Mouse (Mus musculus): ENCODE data around the gene Lhfpl5.

Gene Lhfpl5

DNA sequence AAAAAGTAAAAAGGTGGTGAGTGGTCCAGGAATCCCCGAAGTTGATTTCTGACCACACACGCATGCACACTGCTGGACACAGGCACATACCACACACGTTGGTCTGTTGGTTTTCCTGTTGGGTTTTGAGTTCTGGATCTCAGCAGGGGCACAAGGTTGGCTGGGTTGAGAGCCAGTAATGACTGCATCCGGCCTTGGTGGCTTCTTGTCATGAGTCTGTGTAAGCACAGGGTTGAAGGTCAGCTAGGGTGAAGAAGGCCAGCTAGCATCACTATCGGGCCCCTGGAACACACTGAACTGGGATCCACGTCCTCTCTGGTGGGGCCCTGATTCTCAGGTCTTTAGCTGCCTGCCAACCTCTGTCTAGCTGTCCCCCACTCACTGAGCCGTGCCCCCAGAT is 2.9 kb upstream of the Lhfpl5 start:
- no peak for DNase-seq (ENCODE audit: low read depth, low spot score)

DNA sequence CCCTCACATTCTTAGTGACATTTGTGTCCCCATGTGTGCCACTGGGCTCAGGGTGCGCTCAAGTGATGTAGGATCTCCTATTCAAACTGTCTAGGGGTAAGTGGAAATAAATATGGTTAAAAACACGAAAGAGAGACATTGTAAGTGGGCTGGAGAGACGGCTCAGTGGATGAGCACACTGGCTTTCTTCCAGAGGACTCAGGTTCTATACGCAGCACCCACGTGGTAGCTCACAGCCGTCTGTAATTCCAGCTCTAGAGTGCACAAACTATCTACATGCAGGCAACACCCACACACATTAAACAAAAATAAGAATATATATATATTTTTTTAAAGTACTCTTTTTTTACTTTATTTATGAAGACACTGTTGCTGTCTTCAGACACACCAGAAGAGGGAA is 2.5 kb upstream of the Lhfpl5 start:
- peak; percentile 22 for DNase-seq (ENCODE audit: low read depth, low spot score)

DNA sequence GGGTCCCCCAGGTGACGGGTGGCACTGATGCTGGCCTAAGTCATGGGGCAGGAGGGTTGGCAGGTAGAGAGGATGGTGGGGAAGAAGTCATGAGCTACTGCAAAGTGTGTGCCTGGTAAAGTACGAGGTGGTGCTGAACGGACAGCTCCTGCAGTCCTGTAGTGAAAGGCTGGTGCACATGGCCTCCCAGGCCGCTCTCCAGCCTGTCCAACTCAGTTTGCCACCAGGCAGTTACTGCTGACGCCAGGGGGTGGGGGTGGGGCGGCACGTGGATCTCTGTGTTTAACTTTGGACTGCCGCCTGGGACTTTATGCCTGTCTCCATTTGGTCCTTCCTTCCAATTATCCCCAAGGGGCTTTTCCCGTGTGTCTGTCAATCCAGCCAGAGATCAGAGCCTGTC is 5.0 kb downstream of the Lhfpl5 start:
- DNase-seq (ENCODE audit: low read depth, low spot score) = no peak

DNA sequence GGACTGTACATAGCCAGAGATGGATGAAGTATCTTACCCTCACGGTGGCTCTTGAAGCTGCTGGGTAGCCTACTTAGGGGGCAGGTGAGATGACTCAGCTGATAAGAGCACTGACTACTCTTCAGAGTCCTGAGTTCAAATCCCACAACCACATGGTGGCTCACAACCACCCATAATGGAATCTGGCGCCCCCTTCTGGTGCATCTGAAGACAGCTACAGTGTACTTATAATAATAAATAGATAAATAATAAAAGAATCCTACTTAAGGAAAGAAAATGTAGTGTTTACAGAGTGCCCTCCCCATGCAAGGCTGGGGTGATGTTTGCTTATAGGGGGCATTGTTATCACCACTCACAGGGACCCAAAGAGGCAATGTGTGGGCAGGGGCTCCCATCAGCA is 5.6 kb downstream of the Lhfpl5 start:
- DNase-seq (ENCODE audit: low read depth, low spot score) = no peak

DNA sequence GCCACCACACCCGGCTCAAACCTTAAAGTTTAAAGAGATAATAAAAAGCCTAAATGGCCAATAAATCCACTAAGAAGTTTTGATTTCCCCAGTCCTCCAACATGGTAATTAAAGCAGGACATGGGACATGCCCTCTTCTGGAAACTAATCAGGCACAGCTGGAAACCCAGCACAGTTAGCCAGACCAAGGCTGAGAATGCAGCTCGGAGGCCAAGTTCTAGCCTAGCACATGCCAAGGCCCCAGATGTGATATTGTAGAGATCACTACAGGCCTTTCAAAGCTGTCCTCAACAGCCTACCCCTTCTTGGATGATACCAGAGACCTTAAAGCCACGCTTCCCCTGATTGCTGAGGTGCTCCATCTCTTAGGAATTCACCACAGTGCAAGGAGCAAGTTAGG is 11.1 kb downstream of the Lhfpl5 start:
- no peak for DNase-seq (ENCODE audit: low read depth, low spot score)

DNA sequence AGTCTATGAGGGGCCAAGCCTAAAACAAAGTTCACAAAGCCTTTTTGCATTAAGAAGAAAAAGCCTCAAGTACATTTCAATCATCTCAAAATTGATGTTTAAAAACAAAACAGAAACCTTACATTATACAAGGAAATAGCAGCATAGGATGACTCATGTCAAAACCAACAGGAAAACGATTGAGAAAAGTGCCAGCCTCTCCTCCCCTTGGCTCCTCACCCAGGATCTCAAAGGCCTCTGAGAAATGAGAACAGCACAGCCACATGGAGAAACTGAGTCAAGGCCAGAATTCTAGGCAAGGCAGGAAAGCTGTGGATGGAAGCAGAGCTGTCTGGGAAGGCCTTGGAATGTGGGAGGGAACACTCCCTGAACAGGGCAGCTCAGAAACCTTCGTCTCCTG is 13.2 kb downstream of the Lhfpl5 start:
- no peak for DNase-seq (ENCODE audit: low read depth, low spot score)

DNA sequence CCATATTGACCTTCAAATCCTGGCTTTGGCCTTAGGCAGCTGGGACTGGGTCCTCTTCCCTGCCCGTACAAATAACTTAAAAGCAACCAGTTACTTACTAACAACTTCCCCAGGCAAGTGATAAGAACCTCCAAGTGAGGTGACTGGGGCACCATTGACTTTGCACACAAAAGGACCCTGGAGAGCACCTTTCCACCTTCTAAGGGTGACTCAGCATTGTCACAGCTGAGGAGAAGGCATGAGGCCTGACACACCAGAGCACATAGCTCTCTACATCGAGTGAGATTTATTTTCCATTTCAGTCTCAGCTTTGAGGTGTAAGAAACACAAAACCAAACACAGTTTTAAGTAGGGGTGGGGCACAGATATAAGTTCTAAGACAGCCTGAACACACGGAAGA is 15.2 kb downstream of the Lhfpl5 start:
- DNase-seq (ENCODE audit: low read depth, low spot score) = no peak

DNA sequence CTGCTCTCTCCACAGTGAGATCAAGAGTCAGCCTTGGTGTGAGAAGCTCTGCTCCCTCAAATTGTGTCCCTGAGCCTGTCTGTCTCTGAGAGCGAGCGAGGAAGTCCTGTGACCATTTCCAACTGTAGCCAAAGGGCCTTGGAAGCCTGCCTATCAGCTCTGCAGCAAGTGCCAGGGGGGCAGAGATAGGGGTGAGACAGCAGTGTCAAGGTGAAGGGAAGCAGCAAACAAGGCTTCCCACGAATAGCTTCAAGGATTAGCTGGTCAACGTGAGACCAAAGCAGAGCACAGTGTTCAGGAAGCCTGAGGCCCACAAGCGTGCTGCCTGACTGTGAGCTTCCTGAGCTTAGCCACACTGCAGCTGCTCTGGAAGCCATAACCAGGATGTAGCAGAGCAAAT is 16.0 kb downstream of the Lhfpl5 start:
- DNase-seq (ENCODE audit: low read depth, low spot score) = no peak

DNA sequence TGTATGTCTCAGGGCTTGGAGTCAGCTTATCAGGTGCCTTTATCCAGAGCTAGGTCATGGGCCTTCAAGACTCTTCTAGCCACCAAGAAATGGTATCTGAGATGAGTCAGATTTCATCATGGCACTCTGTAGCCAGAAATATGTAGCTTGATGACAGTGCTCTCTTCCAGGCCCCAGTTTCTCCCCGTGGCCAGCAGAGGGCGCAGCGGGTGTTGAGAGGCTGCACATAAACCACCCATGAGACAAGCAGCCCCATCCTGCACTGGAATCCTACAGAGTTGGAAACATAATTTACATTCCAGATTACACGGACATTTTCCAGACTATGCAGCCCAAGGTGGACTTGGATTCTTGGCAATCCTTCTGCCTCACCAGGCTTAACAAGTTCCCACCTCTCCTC is 17.6 kb downstream of the Lhfpl5 start:
- DNase-seq (ENCODE audit: low read depth, low spot score) = peak; percentile 48

DNA sequence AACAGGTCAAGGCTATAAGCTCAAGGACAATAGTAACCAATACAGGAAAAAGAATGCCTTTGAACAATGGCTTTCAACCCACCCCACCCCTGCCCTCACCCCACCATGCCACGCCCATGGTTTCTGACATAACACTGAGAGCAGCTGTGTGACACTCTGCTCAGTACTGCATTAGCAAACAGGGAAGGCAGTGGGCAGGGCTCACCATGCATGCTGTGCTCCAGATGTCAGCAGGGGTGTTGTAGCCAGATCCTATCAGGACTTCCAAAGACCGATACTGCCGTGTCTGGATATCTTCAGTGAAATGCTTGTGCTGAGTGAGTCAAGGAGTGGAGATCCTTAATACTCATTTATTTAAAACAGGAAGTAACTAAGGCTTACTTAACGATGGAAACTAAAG is 18.5 kb downstream of the Lhfpl5 start:
- DNase-seq (ENCODE audit: low read depth, low spot score) = no peak

DNA sequence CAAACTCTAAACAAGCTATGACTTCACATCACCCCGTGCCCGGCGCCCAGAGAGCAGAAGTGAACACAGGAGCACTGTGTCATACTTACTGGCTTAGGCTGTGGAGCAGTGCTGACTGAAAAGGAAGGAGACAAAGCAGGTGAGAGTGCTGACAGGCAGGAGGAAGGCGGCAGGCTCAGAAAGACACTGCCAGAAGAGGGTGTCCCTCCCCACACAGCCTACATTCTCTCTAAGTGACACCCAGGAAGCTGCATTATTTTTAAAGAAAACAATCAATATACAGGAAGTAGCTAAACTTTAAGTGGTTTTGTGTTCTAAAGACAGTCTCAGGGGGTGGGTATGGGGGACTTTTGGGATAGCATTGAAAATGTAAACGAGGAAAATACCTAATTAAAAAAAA is 25.3 kb downstream of the Lhfpl5 start:
- DNase-seq (ENCODE audit: low read depth, low spot score) = no peak

DNA sequence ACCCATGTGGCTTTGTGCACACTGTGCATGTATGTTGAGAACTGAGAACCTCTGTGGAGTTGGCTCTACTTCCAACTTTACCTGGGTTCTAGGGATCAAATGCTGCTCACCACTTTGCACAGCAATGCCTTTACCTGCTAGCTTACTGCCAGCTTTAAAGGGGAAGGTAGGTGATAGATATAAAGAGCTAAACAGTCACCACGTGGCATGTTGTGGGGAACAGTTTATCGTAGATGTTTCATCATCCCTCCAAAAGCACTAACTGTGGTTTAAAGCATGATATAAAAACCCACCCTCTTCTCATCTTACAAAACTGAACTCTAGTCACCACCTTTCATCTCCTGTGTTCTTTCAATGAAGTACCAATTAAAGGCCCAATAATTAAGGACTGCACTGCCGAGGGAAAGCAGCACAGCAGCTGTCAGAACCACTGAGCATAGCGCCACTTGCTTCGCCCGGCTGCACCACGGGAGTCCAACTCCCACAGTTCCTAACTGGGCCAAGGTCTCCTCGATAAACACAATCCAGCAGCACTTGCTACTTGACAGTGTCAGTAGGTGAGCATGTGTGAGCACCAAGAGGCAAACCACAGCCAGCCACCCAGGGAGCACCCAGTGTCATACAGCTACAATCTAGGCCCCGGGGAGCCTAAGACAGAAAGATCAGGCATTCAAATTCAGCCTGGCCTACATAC is 26.3 kb downstream of the Lhfpl5 start:
- no peak for DNase-seq (ENCODE audit: low read depth, low spot score)

DNA sequence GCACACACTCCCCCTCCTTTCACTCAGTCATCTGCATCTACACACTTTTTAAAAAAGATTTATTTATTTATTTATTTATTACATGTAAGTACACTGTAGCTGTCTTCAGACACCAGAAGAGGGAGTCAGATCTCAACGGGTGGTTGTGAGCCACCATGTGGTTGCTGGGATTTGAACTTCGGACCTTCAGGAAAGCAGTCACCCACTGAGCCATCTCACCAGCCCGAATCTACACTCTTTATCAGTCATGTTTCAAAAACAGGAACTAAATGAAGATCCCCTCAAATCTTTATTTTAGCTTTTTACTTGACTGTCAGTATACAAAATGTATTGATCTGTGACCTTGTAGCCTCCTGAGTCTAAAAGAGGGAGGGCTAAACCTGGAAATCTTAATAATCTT is 34.1 kb downstream of the Lhfpl5 start:
- DNase-seq (ENCODE audit: low read depth, low spot score) = no peak

DNA sequence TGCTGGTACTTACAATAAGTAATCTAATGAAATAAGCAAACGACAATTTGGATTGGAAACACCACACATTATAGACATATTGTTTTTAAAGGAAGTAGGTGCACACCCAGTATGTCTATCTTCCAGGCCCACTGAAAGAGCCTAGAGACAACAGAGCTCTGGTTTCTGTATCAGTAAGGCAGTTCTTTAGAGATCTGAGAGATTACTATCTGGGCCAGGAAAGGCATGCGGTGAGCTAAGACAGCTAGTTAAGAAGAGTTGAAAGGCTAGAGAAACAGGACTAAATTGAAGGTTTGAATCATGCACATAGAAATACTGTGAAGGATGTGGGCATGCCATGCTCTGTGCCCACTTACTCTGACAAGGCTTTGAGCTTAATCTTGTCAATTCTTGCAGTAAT is 37.2 kb downstream of the Lhfpl5 start:
- DNase-seq (ENCODE audit: low read depth, low spot score) = no peak

DNA sequence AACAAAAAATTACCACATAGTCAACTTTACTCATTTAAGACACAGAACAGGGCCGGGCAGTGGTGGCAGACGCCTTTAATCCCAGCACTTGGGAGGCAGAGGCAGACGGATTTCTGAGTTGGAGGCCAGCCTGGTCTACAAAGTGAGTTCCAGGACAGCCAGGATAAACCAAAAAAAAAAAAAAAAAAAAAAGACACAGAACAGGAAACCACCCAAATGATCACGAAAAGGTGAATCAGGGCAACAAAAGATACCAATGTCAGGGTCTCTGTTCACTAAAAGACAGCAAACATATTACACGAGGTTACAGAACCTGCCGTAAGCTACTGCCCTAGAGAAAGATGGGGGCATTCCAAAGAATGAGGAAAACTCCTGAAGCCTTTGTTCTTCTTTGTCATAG is 37.7 kb downstream of the Lhfpl5 start:
- DNase-seq (ENCODE audit: low read depth, low spot score) = no peak

DNA sequence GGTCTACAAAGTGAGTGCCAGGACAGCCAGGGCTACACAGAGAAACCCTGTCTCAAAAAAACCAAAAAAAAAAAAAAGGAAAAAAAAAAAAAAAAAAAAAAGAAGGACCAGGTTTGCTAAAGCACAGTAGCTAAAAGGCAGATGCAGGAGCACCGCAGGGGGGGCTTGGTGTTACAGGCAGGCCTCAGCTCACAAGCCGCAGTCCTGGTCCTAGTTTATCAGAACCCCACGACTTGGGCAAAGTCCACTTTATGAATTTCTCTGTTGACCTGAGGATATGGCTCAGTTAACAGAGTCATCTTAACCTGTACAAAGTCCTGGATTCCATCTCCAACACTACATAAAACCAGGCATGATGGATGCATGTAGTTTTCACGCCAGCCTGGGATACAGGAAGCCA is 39.9 kb downstream of the Lhfpl5 start:
- DNase-seq (ENCODE audit: low read depth, low spot score) = no peak

DNA sequence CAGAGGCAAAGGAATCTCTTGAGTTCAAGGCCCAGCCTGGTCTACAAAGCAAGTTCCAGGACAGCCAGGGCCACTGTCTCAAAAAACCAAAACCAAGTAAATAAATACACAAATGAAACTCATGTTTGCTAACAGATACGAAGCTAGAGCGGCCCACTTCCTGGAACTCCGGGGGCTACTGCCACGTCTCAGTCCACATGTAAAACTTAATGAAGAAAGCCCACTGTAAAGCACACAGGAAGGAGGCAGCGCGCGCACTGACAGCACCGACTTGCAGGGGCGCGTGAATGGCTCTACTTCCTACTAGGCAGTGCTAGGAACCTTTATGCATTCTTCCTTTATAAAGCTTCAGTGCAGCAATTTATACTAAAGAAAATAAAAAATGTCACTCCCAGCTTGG is 42.2 kb downstream of the Lhfpl5 start:
- DNase-seq (ENCODE audit: low read depth, low spot score) = no peak

DNA sequence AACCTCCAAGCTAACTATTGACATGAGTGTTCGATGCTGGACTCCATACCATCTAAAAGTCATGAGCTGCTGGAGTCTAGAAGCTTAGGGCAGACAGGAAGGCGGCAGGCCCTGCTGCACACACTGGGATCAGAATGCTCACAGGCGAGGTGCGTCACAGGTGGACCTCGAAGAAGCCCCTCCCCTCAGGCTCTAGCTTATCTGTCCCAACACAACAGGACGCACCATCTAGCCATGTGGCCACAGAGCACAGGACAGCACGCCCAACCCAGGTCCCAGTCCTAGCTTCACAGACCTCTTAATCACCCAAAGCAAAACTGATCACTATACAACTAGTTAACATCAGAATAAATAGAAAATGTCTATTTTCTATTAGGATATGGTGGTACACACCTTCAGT is 42.7 kb downstream of the Lhfpl5 start:
- DNase-seq (ENCODE audit: low read depth, low spot score) = no peak

DNA sequence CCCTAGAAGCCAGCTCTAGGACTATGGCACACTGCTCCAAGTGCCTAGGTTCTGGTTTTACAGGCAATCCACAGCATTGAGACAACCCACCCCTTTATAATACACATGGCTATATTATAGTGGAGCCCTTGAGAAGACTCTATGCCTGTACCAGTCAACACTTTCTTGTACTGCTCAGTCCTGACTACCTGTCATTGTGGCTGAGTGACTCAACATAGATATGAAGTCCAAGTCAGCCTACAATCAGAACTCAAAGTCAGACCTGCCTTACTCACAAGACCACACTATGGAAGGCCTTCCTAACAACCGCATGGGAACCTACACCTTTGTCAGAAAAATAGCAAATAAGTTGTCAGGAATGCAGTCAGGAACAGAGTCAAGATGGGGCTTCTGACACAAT is 43.3 kb downstream of the Lhfpl5 start:
- DNase-seq (ENCODE audit: low read depth, low spot score) = no peak

DNA sequence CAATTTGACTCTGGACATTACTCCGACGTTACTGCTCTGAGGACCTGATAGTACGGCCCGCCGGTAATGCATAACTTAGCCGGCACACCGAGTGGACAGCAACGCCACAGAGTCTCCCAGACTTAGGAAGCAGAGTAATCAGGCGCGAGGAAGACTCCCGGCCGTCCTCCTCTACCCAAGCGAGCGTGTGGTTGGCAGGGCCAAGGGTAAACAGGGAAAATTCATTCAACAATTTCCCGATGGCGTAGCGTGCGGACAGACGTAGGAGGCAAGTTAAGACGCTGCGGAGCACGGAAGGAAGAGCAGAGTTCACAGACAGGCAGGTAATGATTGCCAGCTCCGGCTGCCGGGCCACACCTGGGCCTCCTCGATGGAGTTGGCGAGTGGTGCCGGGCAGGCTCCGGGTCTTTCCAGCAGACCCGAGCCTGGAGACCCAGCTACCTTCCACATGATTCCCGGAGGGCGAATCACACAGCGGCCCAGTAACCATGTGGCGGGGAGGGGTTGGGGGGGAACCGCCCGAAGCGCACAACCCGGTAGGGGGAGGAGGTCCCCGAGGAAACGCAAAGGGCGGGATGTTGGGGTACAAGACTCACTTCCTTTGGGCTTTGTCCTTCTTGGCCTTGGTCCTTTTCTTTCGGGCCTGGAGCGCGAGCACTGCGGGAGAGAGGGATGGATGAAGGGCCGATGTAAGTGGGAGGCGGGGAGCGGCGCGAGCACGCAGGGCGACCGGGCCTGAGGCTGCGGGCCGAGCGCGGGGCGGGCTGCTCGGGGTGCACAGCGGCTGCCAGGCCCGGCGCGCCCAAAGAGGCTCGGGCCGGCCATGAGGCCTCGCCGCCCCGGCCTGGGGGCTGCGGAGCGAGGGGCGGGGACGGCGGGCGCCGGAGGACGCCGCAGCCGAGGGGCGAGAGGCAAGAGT is 46.2 kb downstream of the Lhfpl5 start:
- DNase-seq (ENCODE audit: low read depth, low spot score) = no peak

DNA sequence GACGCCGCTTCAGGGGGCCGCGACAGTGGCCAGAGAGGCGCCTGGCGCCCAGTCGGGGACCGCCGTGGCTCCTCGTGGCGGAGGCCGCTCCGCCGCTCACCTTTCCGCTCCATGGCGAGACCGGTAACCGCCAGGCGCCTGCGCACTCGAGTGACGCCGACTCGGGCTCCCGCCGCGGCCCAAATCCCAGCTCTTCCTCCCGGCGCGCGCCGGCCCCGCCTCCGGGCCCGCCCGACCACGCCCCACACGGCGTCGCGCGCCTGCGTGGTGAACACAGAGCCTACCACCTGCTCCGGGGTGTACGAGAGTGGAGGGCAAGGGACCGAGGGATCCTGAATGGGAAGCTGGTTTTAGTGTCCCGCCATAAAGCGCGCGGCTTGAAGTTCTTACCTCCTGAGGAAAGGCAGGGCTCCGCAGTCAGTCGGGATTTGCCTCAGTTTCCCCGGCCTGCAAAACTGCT is 46.9 kb downstream of the Lhfpl5 start, which contains the start of gene Srpk1:
Gene Srpk1 (minus strand): TSS at position 410 of the 460 bp plus-strand sequence.
- DNase-seq (ENCODE audit: low read depth, low spot score) = no peak

DNA sequence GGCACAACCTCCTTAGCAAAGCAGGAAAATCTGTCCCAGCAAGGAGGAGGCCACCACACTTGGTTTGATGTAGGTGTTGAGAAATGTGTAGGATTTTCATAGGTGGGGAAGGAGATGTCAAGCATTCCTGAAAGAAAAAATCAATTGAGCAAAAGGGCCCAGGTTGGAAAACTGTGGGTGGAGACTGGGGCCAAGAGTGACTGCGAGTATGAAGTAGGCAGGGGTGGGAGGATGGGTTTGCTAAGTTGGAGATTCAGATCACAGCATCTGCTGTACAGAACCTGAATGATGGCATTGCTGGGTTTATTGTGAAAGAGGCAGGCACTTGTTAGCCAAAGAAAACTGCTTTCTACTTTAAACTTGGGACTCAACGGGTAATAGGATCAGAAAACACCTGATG is 49.4 kb downstream of the Lhfpl5 start:
- DNase-seq (ENCODE audit: low read depth, low spot score) = peak; percentile 77

DNA sequence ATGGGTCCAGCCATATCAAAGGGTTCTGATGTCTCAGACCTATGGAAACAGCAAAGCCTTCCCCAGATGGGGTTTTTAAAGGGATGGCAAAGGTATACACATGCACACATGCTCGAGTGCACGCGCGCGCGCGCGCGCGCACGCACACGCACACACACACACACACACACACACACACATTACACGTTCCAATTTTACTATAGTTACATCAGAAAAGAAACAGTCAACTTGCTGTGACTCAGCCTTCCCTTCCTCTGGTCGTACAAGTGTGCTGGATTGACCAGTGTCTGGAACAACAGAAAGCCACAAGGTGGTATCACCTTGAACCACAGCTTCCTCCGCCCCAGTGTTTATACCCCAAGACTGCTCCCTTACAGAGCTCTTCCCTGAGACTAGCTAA is 49.9 kb downstream of the Lhfpl5 start:
- no peak for DNase-seq (ENCODE audit: low read depth, low spot score)

Measured in telencephalon, adult 2 months (tissue).